Mouse (Mus musculus) kidney, postnatal 4 days (tissue): ENCODE results near the gene Cep78.
A peak's percentile ranks its signal among the peaks of the same experiment; 100 is the strongest.

Source experiments
- DNase-seq, 2 experiments: peaks; one replicate each; pipeline ENCODE4 v3.0.0; 2021; ENCODE audit warnings: mixed read lengths in 2 of 2

The Cep78 gene

GRCm38 (mm10) chr19:15984449-15985171 lies at the start of gene Cep78:
Cep78 (minus strand) TSS chr19:15984989.
- DNase-seq: peak; percentile 93 to 96

- DNase-seq: no peak
Observed at GRCm38 (mm10) chr19:16031276-16031675, 46.5 kb upstream of the Cep78 start.

GRCm38 (mm10) chr19:16029253-16029771 lies 44.5 kb upstream of the Cep78 start:
- peak; percentile 31 to 52 for DNase-seq

GRCm38 (mm10) chr19:16028746-16029252 lies 44.0 kb upstream of the Cep78 start:
- no peak for DNase-seq

- DNase-seq: no peak
Observed at GRCm38 (mm10) chr19:16027876-16028670, 43.3 kb upstream of the Cep78 start.

GRCm38 (mm10) chr19:16026276-16026675 lies 41.5 kb upstream of the Cep78 start:
- no peak for DNase-seq

- DNase-seq: peak; percentile 27 to 48
Observed at GRCm38 (mm10) chr19:16022178-16022577, 37.4 kb upstream of the Cep78 start.

- peak in 1 of 2 experiments; percentile 18 for DNase-seq
Observed at GRCm38 (mm10) chr19:16016171-16016570, 31.4 kb upstream of the Cep78 start.

GRCm38 (mm10) chr19:16015191-16015968 lies 30.6 kb upstream of the Cep78 start:
- DNase-seq: no peak

- DNase-seq: no peak
Observed at GRCm38 (mm10) chr19:16009746-16010337, 25.1 kb upstream of the Cep78 start.

- DNase-seq: no peak
Observed at GRCm38 (mm10) chr19:16009111-16009510, 24.3 kb upstream of the Cep78 start.

- no peak for DNase-seq
Observed at GRCm38 (mm10) chr19:16007131-16007530, 22.3 kb upstream of the Cep78 start.

GRCm38 (mm10) chr19:15998157-15998556 lies 13.4 kb upstream of the Cep78 start:
- DNase-seq: peak; percentile 72 to 76

GRCm38 (mm10) chr19:15996901-15997564 lies 12.2 kb upstream of the Cep78 start:
- peak; percentile 23 to 27 for DNase-seq

- no peak for DNase-seq
Observed at GRCm38 (mm10) chr19:15990102-15990501, 5.3 kb upstream of the Cep78 start.

GRCm38 (mm10) chr19:15985172-15985713 lies 454 bp upstream of the Cep78 start:
- DNase-seq: no peak

- DNase-seq: no peak
Observed at GRCm38 (mm10) chr19:15983739-15984344, 947 bp downstream of the Cep78 start.

GRCm38 (mm10) chr19:15982926-15983738 lies 1.7 kb downstream of the Cep78 start:
- DNase-seq: no peak

GRCm38 (mm10) chr19:15981861-15982260 lies 2.9 kb downstream of the Cep78 start:
- peak; percentile 77 to 82 for DNase-seq

- peak; percentile 25 to 38 for DNase-seq
Observed at GRCm38 (mm10) chr19:15973365-15973764, 11.4 kb downstream of the Cep78 start.
